Mouse (Mus musculus): ENCODE results near the gene Vac14.

The Vac14 gene

GRCm38 (mm10) chr8:110754713-110755112 is 136.3 kb downstream of the Vac14 start:
- no peak for DNase-seq

- no peak for DNase-seq
Measured at GRCm38 (mm10) chr8:110755511-110756170, 137.3 kb downstream of the Vac14 start.

GRCm38 (mm10) chr8:110756196-110756595 is 137.8 kb downstream of the Vac14 start:
- DNase-seq, result no peak

GRCm38 (mm10) chr8:110760280-110760940 is 142.0 kb downstream of the Vac14 start:
- peak; percentile 46 for DNase-seq

GRCm38 (mm10) chr8:110761185-110761584 is 142.8 kb downstream of the Vac14 start:
- DNase-seq, result peak; percentile 84

DNA sequence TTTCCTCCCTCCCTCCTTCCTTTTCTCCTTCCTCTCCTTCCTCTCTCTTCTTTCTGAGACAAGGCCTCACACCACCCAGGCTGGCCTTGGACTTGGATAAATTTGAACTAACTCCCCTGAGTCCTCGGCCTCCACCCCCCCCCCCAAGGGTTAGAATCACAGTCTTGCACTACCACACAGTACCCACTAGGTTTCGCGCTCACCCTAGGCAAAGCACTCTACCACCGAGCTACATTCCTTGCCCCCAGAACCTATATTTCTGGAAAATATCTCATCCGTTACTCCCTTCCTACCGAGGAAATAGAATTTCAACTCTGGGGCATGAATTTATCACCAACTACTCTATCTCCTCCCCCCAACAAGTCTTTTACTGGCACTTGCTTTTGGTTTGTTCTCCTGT is 143.6 kb downstream of the Vac14 start:
- no peak for DNase-seq

GRCm38 (mm10) chr8:110764671-110765070 is 146.3 kb downstream of the Vac14 start:
- no peak for DNase-seq

GRCm38 (mm10) chr8:110767261-110767660 is 148.9 kb downstream of the Vac14 start:
- no peak for DNase-seq

Data from lung, postnatal 36 days (tissue).